Mouse (Mus musculus) layer of hippocampus, postnatal 14 days (tissue): ENCODE data around the gene Gpx6. TPM values are rescaled to one million over a fixed set of nuclear protein-coding genes. Genes with fewer than 3 reads are reported as not detected.
A peak's percentile ranks its signal among the peaks of the same experiment; 100 is the strongest.

Experiments used
- DNase-seq, 2 experiments: peaks; one replicate each; pipeline ENCODE4 v3.0.0; 2021 to 2022; ENCODE audit warnings: low spot score in 2 of 2, mixed read lengths in 1 of 2
- total RNA-seq, 2 experiments: library from RNA; stranded (reverse); gene quantifications; 2 replicates each; pipeline ENCODE4 v1.2.3; 2021

The Gpx6 gene
- total RNA-seq, 2 experiments from 2014 or later, result not detected

DNA sequence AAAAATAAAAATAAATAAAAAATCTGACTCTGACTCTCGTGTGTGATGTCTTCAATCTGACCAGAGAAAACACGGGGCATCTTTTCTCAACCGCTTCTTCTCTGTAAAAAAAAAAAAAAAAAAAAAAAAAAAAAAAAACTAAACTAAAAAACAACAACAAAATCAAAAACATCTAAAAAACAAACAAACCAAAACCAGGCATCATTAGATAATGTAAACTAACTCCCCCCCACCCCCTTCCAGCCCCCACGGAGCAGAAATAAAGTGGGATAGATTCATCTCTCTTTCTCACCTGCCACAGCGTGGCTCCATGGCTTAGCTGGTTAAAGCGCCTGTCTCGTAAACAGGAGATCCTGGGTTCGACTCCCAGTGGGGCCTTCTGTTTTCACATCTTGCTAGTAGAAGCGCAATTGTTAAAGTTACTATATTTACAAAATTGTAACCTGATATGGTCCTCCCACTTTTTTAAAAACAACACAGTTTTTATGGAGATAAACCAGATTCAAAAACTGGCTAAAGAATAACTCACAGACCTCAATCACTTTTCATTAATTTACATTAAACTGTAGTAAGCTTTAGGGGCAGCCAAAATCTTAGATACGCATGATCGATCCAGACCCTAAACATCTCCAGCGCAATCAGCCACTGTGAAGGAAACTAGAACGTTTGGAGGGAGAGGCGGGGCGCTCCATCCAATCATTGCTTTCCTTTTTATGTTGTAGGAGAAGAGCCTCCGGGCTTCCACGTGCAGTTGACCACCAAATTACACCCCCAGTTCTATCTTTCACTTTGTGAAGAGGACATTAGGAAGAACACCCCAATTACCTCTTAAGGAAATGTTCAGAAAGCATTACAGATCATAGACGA is 10.8 kb downstream of the Gpx6 start:
- DNase-seq, result peak; percentile 58 to 66

DNA sequence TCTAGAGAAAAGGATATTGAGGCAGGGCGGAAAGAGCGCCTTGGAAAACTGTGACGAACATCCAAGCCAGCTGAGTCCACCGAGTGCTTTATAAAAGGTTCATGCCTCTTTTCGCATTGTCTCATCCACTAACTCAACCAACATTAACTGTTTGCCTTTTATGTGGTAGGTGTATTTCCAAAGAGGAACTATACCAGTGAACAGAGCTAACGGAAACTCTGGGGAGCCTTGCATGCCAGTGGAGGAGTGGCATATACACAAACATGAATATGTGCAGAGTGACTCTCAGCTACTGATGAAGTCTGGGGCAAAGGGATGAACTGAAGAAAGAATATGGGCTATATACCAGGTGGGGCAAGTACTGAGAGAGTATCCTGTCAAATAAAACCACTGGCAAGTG is 11.5 kb downstream of the Gpx6 start:
- no peak for DNase-seq

DNA sequence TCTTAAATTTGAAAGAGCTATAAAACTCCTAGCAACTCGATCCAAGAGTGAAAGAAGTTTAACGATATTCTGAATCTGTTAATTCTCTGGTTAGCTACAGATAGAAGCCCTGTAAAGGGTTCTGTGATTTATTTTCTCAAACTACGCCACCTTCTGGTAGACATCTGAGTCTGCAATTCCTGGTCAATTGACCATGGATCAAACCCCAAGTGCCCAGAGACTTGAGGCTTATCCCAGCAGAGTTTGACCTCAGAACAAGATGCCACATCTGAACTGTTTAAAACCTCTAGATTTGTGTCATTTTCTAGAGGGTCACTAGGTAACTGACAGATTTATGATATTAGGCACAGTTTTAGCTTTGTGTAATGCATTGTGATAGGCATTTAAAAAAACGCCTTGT is 14.3 kb downstream of the Gpx6 start:
- peak in 1 of 2 experiments; percentile 15 for DNase-seq

DNA sequence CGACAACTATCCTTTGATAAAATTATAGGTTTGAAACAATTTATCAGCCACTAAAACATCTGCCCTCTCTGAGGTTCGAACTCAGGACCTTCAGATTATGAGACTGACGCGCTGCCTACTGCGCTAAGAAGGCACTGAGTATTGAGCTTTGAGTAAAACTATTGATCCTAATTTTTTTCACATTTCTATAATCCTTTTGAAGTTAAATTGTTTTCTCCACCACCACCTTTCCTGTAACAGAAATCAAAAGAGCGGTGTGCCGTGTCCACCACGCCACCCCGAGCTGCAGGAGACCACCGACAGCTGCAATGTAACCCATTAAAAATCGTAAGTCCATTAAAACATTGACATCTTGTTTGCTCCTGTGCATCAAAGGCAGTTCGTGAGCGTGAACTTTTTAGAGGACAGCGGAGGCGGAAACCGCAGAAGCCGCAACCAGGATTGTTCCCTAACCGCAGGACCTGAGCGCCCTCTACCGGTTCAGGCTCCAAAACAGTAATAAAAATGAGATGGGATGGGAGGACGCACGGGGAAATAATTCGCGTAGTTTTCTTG is 14.8 kb downstream of the Gpx6 start:
- DNase-seq, result peak; percentile 80 to 86

DNA sequence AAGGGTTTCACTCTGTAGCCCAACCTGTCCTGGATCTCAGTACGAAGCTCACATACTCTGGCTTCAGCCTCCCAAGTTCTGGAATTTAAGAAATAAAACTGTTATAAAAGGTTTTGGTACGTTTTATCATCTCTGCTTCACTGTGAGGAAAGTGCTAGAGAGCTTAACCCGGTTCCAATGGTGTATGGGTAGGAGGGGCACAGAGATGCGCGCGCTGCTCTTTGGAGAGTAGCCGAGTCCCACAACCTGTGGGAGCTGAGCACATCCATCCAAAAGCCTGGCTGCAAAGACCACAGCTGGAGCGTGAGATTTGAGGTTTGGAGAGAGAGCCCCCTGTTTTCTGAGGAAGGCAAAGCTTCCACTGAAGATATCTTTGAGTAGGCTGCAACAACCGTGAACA is 15.5 kb downstream of the Gpx6 start:
- peak in 1 of 2 experiments; percentile 4 for DNase-seq

DNA sequence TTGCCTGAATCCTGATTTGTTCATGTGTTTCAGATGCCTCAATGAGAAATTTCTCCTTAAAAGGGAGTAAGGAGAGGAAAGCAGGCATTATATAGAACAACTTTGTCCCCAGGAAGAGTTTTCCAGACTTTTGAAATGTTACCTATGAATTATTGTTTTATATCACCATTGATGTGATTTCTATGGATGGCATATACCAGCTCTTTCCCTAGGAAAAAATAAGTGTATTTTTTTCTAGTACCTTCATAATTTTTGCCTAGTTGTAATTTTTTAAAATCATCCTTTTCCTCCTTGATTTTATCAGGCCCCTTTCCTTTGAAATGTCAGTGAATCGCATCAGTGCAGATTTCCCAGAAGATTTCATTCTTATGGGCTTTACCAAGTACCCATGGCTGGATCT is 34.7 kb downstream of the Gpx6 start, which contains the start of gene Olfr1367:
TSS of gene Olfr1367 (plus strand) at position 301 of the 400 bp plus-strand sequence.
- DNase-seq, result no peak

DNA sequence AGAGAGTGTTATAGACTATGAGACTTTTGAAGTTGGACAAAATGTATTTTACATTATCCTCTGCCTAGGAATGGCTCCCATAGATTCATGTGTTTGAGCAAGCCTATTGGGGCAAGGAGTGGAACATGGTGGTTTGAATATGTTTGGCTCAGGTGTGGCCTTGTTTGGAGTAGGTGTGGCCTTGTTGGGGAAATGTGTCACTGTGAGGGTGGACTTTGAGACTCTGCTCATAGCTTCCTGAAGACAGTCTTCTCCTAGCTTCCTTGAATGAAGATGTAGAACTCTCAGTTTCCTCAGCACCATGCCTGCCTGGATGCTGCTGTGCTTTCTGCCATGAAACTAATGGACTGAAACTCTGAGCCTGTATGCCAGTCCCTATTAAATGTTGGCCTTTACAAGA is 38.7 kb downstream of the Gpx6 start:
- DNase-seq, result no peak

DNA sequence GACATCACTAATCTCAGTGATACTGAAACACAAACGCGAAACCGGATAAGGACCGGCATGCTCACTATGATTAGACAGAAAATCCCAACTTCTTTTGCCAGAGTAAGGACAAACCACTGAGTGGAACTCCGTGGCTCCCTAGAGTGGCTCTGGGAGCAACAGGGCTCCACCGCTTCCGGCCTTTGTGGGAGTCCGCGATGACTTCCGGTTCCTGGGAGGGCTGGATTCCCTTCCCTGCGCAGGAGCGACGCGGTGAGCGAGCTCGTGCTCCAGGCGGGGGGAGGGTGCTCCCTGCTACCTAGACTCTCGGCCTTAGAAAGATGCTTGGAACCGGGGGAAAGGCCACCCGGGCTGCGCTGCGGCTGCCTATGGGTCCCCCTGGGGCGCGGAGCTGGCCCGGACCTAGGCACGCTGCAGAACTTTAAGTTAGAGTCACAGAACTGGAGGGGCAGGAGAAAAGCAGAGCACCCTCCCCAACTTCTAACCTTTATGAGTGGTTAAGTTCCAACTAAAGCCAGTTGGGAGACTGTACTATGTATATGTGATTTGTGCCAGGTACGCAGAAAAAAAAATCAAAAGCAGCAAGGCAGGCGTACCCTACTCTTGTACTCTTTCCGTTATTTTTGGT is 50.8 kb downstream of the Gpx6 start, which contains the start of gene Zscan12:
TSS of gene Zscan12 (plus strand) at position 200 of the 628 bp plus-strand sequence.
- peak; percentile 85 to 93 for DNase-seq

DNA sequence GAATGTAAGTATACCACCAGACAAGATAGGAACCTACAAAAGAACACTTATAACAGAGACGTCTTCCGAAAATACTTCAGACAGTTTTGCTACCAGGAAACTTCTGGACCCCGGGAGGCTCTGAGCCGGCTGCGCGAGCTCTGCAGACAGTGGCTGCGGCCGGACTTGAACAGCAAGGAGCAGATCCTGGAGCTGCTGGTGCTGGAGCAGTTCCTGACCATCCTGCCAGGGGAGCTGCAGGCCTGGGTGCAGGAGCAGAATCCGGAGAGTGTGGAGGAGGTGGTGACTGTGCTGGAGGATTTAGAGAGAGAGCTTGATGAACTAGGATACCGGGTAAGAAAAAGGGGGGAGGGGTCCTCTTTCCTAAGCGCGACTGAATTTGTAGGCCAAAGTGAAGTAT is 51.8 kb downstream of the Gpx6 start:
- DNase-seq, result no peak

DNA sequence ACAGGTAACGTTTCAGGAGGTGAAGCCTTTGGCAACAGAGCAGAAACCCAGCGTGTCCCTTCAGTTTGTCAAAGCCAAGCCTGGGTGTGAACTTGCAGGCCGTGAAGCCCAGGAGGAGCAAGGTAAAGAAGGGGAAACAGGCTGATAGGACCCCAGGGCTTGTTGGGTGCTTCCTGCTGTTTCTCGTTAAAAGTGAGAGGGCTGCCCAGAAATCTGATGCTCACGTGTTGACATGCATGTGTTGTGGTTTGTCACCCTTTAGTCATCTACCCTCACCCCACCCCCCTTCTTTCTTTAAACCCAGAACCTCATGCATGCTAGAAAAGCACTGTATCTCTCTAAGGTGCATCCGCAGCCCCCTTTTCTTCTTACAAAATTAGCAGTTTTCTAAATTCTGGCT is 54.7 kb downstream of the Gpx6 start:
- DNase-seq, result no peak

Other genes with a start within 250 kb of the Gpx6 start
- gene Olfr1370, start 237.2 kb upstream of the Gpx6 start, total RNA-seq, result not detected
- not detected for gene Olfr1369-ps1, start 200.6 kb upstream of the Gpx6 start, total RNA-seq
- not detected for gene Olfr263, start 182.5 kb upstream of the Gpx6 start, total RNA-seq
- not detected for gene Olfr1368, start 166.3 kb upstream of the Gpx6 start, total RNA-seq
- gene Trim27, start 132.7 kb upstream of the Gpx6 start, total RNA-seq, result 10 to 100 TPM; 35.5 to 40.3 TPM
- not detected for gene Gpx5, start 19.4 kb upstream of the Gpx6 start, total RNA-seq
- gene Olfr1367, start 34.8 kb downstream of the Gpx6 start, total RNA-seq, result not detected
- gene Zscan12, start 50.7 kb downstream of the Gpx6 start, total RNA-seq, result 1 to 10 TPM; 8.3 to 9.0 TPM
- gene Zkscan3, start 90.6 kb downstream of the Gpx6 start, total RNA-seq, result 10 to 100 TPM; 37.5 to 37.6 TPM
- gene Pgbd1, start 128.9 kb downstream of the Gpx6 start, total RNA-seq, result 1 to 10 TPM; 1.3 TPM
- gene Zscan26, start 141.6 kb downstream of the Gpx6 start, total RNA-seq, result 10 to 100 TPM; 33.9 to 35.6 TPM
- under 1 TPM; 0.69 to 0.74 TPM for gene Nkapl, start 156.4 kb downstream of the Gpx6 start, total RNA-seq
- gene Zkscan4, start 166.8 kb downstream of the Gpx6 start, total RNA-seq, result 1 to 10 TPM; 6.7 to 7.7 TPM
- not detected for gene Gm10065, start 167.3 kb downstream of the Gpx6 start, total RNA-seq
- 10 to 100 TPM; 15.9 to 17.4 TPM for gene AK157302, start 183.1 kb downstream of the Gpx6 start, total RNA-seq
- gene Gm11273, start 189.3 kb downstream of the Gpx6 start, total RNA-seq, result 10 to 100 TPM; 64.8 to 76.7 TPM
- 10 to 100 TPM; 16.2 to 16.9 TPM for gene Zkscan8, start 219.0 kb downstream of the Gpx6 start, total RNA-seq
- gene Olfr1366, start 230.7 kb downstream of the Gpx6 start, total RNA-seq, result not detected
- not detected for gene Olfr1535, start 247.8 kb downstream of the Gpx6 start, total RNA-seq